Mouse (Mus musculus) limb, embryonic 15.5 days (tissue): ENCODE measurements around the gene Rpl10a. TPM values are rescaled to one million over a fixed set of nuclear protein-coding genes. Genes with fewer than 3 reads are reported as not detected.
A peak's percentile ranks its signal among the peaks of the same experiment; 100 is the strongest.

Experiments used
- ATAC-seq: fragments of 200-750 bp; cut with Nextera tagmentation; 2 replicates; pipeline ENCODE4 v1.8.0; 2017; ENCODE audit warnings: low read depth, moderate TSS enrichment; ENCODE audit not compliant: insufficient number of reproducible peaks, low FRiP score, low TSS enrichment
- H3K27ac ChIP-seq: fragments of 300-500 bp; sonication (generic); 2 replicates; pipeline ENCODE4 v1.5.1; 2015; ENCODE audit warnings: moderate library complexity, mild to moderate bottlenecking, inconsistent platforms
- H3K27me3 ChIP-seq: fragments of 300-500 bp; sonication (generic); 2 replicates; pipeline ENCODE4 v1.6.1; 2015; ENCODE audit warnings: inconsistent platforms
- H3K36me3 ChIP-seq: fragments of 300-500 bp; sonication (generic); 2 replicates; pipeline ENCODE4 v1.6.1; 2015; ENCODE audit warnings: inconsistent platforms
- H3K4me1 ChIP-seq: fragments of 300-500 bp; sonication (generic); 2 replicates; pipeline ENCODE4 v1.6.1; 2015; ENCODE audit warnings: inconsistent platforms
- H3K4me2 ChIP-seq: fragments of 300-500 bp; sonication (generic); 2 replicates; pipeline ENCODE4 v1.6.1; 2015; ENCODE audit warnings: mild to moderate bottlenecking, inconsistent platforms
- H3K4me3 ChIP-seq: fragments of 300-500 bp; sonication (generic); 2 replicates; pipeline ENCODE4 v1.5.1; 2015; ENCODE audit warnings: mild to moderate bottlenecking, inconsistent platforms
- H3K9ac ChIP-seq: fragments of 300-500 bp; sonication (generic); 2 replicates; pipeline ENCODE4 v1.6.1; 2015; ENCODE audit warnings: inconsistent platforms
- H3K9me3 ChIP-seq: fragments of 300-500 bp; sonication (generic); 2 replicates; pipeline ENCODE4 v1.6.1; 2016; ENCODE audit warnings: inconsistent platforms
- WGBS: fragments of 180-500 bp; shearing (Covaris S2); methylation state at CpG from one replicate; pipeline ENCODE4 v1.1.7; 2015; 5-methylcytosine and 5-hydroxymethylcytosine counted together
- polyA plus RNA-seq: library from polyadenylated mRNA; unstranded; fragments of >200 nt; fragmentation: Nextera tagmentation; extraction: Ambion mirVana; gene quantifications from 2 replicates; pipeline ENCODE4 v1.2.1, GENCODE M21; 2015

Rpl10a gene
- 509 and 665 TPM in 2 replicates for polyA plus RNA-seq

DNA sequence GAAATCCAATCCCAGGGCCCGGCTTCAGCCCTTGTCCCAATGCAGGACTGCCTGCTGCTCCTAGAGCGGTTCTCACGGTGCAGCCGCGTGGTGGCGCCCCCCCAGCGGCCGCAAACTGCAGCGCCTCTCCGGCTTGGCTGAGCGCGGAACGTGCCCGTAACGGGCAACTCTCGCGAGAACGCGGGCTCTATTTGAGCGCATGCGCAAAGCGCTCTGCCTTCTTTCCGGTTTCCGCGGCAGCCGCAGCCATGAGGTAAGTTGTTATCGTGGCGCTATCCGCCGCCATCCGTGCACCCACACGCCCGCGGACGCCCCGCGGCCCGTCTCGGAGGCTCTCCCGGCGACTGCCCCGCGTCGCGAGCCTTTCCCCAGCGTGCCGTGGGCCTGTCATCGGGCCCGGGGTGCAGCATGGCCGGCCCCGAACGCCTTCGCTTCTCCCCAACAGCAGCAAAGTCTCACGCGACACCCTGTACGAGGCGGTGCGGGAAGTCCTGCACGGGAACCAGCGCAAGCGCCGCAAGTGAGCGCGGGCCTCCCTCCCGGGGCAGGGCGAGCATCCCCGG lies at the start of gene Rpl10a:
Rpl10a (plus strand) TSS at position 106 of the 563 bp plus-strand sequence.
- H3K27ac ChIP-seq, result peak within 1 kb of the TSS; percentile 97
- H3K27me3 ChIP-seq, result no peaks in the 10 kb centered on the region
- peak within 1 kb of the TSS; percentile 75 for H3K4me3 ChIP-seq
- H3K4me1 ChIP-seq, result peaks cover 46% of the 10 kb centered on the region
- peak; percentile 77 for ATAC-seq
- H3K4me2 ChIP-seq, result peak within 1 kb of the TSS; percentile 85
- no peaks in the 10 kb centered on the region for H3K9me3 ChIP-seq
- under 1% methylated on average over 67 of the region's 67 CpGs for WGBS
- peak within 1 kb of the TSS; percentile 97 for H3K9ac ChIP-seq
- peaks cover 61% of the 10 kb centered on the region for H3K36me3 ChIP-seq

DNA sequence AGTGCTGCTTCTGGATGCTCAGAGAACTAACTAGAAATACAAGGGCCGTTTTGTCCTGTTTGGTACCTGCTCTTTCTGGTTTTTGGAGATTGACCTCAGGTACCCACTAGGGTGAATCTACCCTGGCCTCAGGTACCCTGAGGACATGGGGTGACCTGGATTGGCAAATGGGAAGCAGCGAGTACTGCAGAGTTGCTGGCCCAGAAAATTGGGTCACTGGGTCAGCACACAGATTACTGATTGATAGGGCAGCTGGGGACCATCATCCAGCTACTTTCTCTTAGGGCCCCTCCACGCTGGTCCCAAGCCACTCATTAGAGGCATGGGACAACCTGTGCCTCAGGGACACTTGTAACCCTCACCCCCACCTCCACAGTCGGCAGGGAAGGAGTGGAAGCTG lies 49.0 kb upstream of the Rpl10a start:
- H3K27me3 ChIP-seq, result no peaks in the 10 kb centered on the region
- no peaks in the 10 kb centered on the region for H3K9me3 ChIP-seq
- H3K4me2 ChIP-seq, result no peak overlapping the region
- H3K4me1 ChIP-seq, result peaks cover 49% of the 10 kb centered on the region
- ATAC-seq, result no peak
- H3K27ac ChIP-seq, result peak overlapping the region; percentile 12; the same call in 1 of the 2 replicates
- no peaks in the 10 kb centered on the region for H3K36me3 ChIP-seq
- H3K9ac ChIP-seq, result no peak overlapping the region
- 37% methylated on average over 4 of the region's 4 CpGs for WGBS
- H3K4me3 ChIP-seq, result no peak overlapping the region

DNA sequence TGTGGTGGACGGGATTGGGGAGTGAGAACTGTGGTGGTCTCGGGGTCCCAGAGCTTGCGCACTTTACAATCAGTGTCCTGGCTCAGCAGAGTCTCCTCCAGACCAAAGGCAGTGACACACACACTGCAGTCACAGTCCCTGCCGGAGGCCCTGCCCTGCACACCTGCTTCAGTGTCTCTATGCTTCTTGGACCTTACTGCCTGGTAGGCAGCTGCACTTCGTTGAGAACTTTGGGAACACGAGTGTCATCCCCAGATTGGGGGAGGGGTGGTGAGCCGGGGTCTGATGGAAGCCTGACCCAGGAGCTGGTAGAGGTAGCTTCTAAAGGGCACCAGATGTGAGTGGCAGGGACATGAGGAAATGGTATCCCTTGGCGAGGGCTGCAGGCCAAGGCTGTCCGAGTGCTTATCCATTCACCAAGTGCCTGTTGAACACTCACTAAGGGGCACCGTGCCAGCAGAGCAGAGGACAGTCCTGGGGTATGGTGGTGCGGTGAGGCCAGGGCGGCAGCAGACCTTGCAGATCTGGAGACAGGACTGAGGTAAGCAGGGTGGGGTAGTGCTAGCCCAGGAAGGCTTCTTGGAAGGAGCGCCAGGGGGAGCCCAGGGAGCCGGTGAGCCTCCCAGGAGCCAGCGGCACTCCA lies 48.4 kb upstream of the Rpl10a start:
- Histone ChIP-seq H3K36me3 (no peaks in the 10 kb centered on the region), H3K9ac (no peak overlapping the region), H3K4me1 (peaks cover 51% of the 10 kb centered on the region), H3K4me2 (no peak overlapping the region), H3K9me3 (no peaks in the 10 kb centered on the region), H3K27ac (peak overlapping the region; percentile 12; the same call in 1 of the 2 replicates), H3K4me3 (no peak overlapping the region), H3K27me3 (no peaks in the 10 kb centered on the region)
- ATAC-seq, result no peak
- 65% methylated on average over 15 of the region's 15 CpGs for WGBS

DNA sequence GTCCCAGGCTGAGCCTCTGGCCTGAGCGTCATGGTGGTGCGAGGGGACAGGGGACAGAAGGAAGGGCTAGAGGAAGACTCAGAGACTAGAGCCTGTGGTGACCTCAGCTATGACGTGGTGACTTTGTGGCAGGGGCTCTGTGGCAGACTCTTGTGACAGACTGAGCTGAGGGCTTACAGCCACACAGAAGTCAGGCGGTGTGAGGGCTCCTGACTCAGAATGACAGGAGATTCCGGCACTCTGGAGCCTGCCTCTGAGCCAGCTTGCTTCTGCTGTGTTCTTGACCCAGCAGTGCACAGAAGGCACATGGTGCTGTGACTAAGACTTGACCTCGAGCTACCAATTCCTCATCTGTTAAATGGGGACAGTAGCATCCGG lies 47.9 kb upstream of the Rpl10a start:
- no peak overlapping the region for H3K9ac ChIP-seq
- no peaks in the 10 kb centered on the region for H3K27me3 ChIP-seq
- H3K9me3 ChIP-seq, result no peaks in the 10 kb centered on the region
- ATAC-seq, result no peak
- H3K4me1 ChIP-seq, result peaks cover 56% of the 10 kb centered on the region
- no peak overlapping the region for H3K27ac ChIP-seq
- H3K4me2 ChIP-seq, result no peak overlapping the region
- H3K36me3 ChIP-seq, result no peaks in the 10 kb centered on the region
- 80% methylated on average over 7 of the region's 7 CpGs for WGBS
- H3K4me3 ChIP-seq, result no peak overlapping the region

DNA sequence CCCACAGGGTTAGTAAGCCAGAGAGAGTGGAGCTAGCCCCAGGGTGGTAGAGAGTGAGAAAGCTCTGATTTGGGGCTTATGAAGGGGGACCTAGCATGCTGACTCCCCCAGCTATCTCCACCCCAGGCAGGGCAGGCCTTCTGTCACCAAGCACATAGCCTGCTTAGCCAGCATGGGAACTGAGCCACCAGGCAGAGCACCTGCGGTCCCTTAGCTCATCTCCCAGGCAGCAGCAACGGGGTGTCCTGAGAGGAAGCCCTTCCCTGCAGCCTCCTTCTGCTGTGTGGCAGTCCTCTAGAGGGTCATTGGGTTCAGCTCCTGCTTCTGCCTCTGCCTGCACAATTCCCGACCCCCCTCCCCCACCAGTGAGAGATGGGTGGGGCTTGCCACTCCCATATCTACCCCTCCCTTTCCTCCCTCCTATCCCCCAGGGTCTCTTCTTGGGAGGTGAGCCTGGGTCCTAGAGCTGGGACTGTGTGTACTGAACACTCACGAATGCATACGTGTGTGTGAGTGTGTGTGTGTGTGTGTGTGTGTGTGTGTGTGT lies 47.4 kb upstream of the Rpl10a start:
- H3K9ac ChIP-seq, result no peak overlapping the region
- 28% methylated on average over 5 of the region's 5 CpGs for WGBS
- 0 out of 2 replicates have a peak overlapping the region, but pooled peaks have one; percentile 22 for H3K27ac ChIP-seq
- peaks cover 61% of the 10 kb centered on the region for H3K4me1 ChIP-seq
- H3K9me3 ChIP-seq, result no peaks in the 10 kb centered on the region
- no peak for ATAC-seq
- H3K27me3 ChIP-seq, result no peaks in the 10 kb centered on the region
- no peaks in the 10 kb centered on the region for H3K36me3 ChIP-seq
- no peak overlapping the region for H3K4me2 ChIP-seq
- no peak overlapping the region for H3K4me3 ChIP-seq

DNA sequence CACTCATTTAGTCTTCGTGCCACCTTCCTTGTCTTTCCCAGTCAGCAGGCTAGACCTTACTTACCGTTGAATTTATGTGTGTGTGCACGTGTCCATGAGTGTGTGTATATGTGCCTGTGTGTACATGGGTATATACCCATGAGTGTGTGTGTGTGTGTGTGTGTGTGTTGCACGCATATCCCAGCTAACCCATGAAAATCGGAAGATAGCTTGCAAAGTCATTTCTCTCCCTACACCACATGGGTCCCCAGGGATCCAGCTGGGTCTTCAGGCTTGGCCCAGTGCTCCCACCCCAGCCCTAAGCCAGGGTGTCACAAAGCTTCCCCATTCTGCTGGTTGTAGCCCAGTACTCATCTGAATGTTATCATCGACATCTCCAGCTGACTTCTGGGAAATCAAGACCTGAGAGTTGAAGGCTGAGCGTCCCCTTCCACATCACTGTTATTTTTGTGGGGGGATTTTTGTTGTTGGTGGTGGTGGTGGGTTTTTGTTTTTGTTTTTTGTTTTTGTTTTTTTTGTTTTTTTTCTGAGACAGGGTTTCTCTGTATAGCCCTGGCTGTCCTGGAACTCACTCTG lies 46.3 kb upstream of the Rpl10a start:
- Histone ChIP-seq H3K4me2 (no peak overlapping the region), H3K4me1 (peaks cover 67% of the 10 kb centered on the region), H3K36me3 (no peaks in the 10 kb centered on the region), H3K27me3 (no peaks in the 10 kb centered on the region), H3K27ac (no peak overlapping the region), H3K9me3 (no peaks in the 10 kb centered on the region), H3K9ac (no peak overlapping the region), H3K4me3 (no peak overlapping the region)
- WGBS, result 91% methylated on average over 7 of the region's 7 CpGs
- no peak for ATAC-seq

DNA sequence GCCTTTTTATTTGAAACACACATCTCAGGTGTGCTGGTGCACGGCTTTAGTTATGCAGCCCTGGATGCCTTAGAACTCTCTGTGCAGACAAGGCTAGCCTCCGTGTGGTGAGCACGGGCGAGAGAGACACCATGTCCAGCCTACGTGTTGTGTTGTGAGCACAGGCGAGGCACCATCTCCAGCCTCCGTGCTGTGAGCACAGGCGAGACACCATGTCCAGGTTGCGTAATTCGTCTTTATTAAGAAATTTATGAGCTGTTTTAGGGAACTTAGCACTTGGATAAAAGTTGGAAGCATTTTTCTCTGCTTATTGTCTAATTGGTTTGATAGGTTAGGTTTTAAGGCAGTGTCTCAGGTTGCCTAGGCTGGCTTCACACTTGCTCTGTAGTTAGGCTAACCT lies 45.1 kb upstream of the Rpl10a start:
- Histone ChIP-seq H3K4me1 (peaks cover 65% of the 10 kb centered on the region), H3K4me3 (no peak overlapping the region), H3K27me3 (no peaks in the 10 kb centered on the region), H3K9me3 (no peaks in the 10 kb centered on the region), H3K36me3 (no peaks in the 10 kb centered on the region), H3K27ac (no peak overlapping the region), H3K9ac (no peak overlapping the region), H3K4me2 (no peak overlapping the region)
- ATAC-seq, result no peak
- 50% methylated on average over 10 of the region's 10 CpGs for WGBS

DNA sequence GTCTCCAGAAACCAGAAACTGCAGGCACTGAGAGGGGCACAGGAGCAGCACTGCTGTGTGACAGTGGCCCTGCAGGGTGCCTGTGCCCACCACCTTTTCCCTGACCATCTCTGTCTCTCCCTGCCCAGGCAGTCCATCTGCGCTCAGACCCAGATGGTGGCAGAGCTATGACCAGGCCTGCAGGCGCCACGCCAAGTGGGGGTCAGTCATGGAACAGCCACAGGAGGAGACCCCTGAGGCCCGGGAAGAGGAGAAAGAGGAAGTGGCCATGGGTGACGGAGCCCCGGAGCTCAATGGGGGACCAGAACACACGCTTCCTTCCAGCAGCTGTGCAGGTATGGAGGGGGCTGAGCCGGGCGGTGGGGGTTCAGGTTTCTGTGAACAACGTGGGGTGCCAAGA lies 42.1 kb upstream of the Rpl10a start:
- no peak overlapping the region for H3K4me2 ChIP-seq
- H3K9ac ChIP-seq, result no peak overlapping the region
- peaks cover 38% of the 10 kb centered on the region for H3K4me1 ChIP-seq
- 67% methylated on average over 10 of the region's 10 CpGs for WGBS
- no peaks in the 10 kb centered on the region for H3K27me3 ChIP-seq
- no peak overlapping the region for H3K4me3 ChIP-seq
- no peaks in the 10 kb centered on the region for H3K9me3 ChIP-seq
- H3K27ac ChIP-seq, result no peak overlapping the region
- no peak for ATAC-seq
- H3K36me3 ChIP-seq, result peaks cover 2% of the 10 kb centered on the region; the same call in 1 of the 2 replicates

DNA sequence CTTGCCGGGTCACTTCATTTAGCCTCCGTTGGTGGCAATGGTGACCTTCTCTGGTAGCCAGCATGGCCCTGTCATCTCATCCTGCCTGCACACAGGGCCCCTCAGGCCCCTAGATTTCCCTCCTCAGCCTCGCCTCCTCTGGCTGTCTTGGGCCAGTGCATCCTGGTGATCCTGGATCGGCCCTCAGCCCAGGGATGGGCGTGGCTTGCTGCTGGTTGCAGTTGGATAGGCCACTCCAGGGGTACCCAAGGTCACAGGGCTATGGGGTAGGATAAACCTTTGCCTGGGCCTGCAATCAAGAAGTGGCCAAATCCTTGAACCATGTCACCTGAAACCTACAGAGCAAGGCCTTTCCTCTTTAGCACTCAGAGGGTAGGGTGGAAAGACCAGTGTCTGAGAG lies 41.3 kb upstream of the Rpl10a start:
- Histone ChIP-seq H3K27me3 (no peaks in the 10 kb centered on the region), H3K9ac (no peak overlapping the region), H3K4me1 (peaks cover 34% of the 10 kb centered on the region), H3K4me3 (no peak overlapping the region), H3K4me2 (no peak overlapping the region), H3K36me3 (peaks cover 5% of the 10 kb centered on the region; the same call in 1 of the 2 replicates), H3K27ac (no peak overlapping the region), H3K9me3 (no peaks in the 10 kb centered on the region)
- 61% methylated on average over 5 of the region's 5 CpGs for WGBS
- ATAC-seq, result no peak

DNA sequence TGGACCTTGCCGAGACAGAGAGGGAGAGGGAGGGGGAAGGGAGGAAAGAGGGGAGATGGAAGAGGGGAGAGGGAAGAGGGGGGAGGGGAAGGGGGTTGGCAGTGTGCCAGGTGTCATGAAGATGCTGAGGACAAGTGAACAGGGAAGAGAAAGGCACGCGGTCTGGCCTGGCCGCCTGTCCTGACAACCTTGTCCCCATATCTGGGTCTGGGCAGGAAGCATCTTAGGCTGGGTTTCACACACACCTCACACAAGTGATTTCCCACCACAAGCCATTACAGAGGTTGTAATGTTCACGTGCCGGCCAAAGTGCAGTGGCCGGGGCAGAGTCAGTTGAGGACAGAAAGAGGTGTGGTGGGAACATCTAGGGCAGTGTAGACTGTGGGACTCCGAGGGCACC lies 40.7 kb upstream of the Rpl10a start:
- H3K4me1 ChIP-seq, result peaks cover 32% of the 10 kb centered on the region
- no peak for ATAC-seq
- no peak overlapping the region for H3K9ac ChIP-seq
- no peaks in the 10 kb centered on the region for H3K9me3 ChIP-seq
- H3K4me3 ChIP-seq, result no peak overlapping the region
- H3K36me3 ChIP-seq, result peaks cover 10% of the 10 kb centered on the region; the same call in 1 of the 2 replicates
- WGBS, result 70% methylated on average over 8 of the region's 8 CpGs
- no peak overlapping the region for H3K4me2 ChIP-seq
- H3K27ac ChIP-seq, result no peak overlapping the region
- H3K27me3 ChIP-seq, result no peaks in the 10 kb centered on the region

DNA sequence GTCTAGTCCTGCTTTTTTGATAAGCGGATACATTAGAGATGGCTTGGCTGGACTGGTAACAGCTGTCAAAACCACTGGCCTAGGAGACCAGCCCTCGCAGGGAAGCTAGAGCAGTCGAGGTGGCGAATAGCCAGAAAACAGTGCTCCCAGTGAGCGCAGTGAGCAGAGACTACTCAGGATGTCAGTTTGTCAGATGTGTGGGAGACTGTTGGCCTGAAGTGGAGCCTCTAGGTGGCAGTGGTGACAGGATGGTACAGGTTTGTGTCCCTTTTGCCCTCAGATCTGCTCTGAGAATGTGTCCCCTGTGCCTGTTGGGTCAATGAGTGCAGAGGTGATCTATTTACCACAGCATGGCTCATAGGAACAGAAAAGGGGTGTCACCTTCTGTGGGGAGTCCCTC lies 40.3 kb upstream of the Rpl10a start:
- no peak overlapping the region for H3K4me2 ChIP-seq
- H3K36me3 ChIP-seq, result peaks cover 10% of the 10 kb centered on the region; the same call in 1 of the 2 replicates
- no peaks in the 10 kb centered on the region for H3K9me3 ChIP-seq
- H3K27me3 ChIP-seq, result no peaks in the 10 kb centered on the region
- peaks cover 28% of the 10 kb centered on the region for H3K4me1 ChIP-seq
- 68% methylated on average over 5 of the region's 5 CpGs for WGBS
- no peak overlapping the region for H3K4me3 ChIP-seq
- no peak overlapping the region for H3K27ac ChIP-seq
- H3K9ac ChIP-seq, result no peak overlapping the region
- ATAC-seq, result no peak

DNA sequence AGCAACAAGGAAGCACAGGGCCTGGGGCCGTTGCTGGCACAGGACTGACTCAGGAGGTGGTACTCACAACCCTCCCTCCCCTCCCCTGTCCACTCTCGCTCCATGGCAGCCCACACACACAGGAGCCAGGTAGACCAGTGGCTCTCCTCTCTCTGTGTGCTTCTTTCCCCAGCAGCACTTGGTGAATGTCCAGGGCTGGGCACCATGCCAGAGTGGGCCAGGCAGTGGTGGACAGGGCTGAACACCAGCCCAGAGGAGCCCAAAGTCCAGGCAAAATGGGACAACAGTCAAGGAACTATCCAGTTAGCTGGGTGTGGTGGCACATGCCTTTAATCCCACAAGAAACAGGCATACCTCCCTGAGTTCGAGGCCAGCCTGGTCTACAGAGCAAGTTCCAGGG lies 38.0 kb upstream of the Rpl10a start:
- peaks cover 15% of the 10 kb centered on the region for H3K36me3 ChIP-seq
- H3K27me3 ChIP-seq, result no peaks in the 10 kb centered on the region
- H3K4me2 ChIP-seq, result no peak overlapping the region
- WGBS, result 65% methylated on average over 3 of the region's 3 CpGs
- H3K4me1 ChIP-seq, result peaks cover 38% of the 10 kb centered on the region
- no peak overlapping the region for H3K27ac ChIP-seq
- no peak overlapping the region for H3K9ac ChIP-seq
- H3K9me3 ChIP-seq, result no peaks in the 10 kb centered on the region
- H3K4me3 ChIP-seq, result no peak overlapping the region
- no peak for ATAC-seq
